8 mouse cellular contexts compared by ENCODE assay signal in the genomic region with DNA sequence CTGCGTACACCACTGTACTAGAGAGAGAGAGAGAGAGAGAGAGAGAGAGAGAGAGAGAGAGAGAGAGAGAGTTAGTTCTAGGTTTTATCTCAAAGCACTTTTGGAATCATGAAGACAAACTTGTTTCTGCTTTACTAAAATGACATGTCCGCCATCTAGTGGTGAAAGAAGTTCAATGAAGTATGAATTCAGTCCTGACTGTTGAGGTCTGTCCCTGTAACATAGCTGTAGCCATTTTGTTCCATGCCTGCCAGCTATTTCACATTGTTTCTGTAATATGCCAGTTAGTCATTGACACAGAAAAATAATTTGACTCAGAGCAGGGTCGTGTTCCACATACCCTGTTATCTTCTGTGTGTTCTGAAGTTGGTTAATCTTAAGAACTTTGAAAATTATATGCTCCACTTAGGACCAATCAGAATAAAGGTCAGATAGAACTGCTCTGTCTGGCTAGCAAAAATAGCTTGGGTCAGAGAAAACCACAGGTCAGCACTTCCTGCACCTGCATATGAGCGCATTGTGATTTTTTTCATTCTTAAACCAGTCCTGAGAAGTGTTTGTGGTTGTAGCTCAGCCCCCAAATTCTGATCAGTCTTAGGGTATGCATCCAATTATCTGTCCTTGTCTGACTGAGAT. TPM values are rescaled to one million over a fixed set of nuclear protein-coding genes. Genes with fewer than 3 reads are reported as not detected.
DNase-seq lines count a peak whose midpoint lies in the region; ATAC-seq and TF ChIP-seq lines count a peak whose summit lies in the region.

No protein-coding gene starts in this region.

- peak; percentile 69 to 94 for DNase-seq in frontal cortex, adult 2 months (ENCODE audit: extremely low spot score in 1 of 2, low spot score in 1 of 2)
- DNase-seq in frontal cortex, postnatal 14 days (ENCODE audit: low spot score in 2 of 2), result no peak
- DNase-seq in T-cell, adult 2 months (ENCODE audit: low spot score), result peak; percentile 77
- DNase-seq in embryonic facial prominence, embryonic 10.5 days (ENCODE audit: low spot score), result no peak
- DNase-seq in heart, postnatal 0 days (ENCODE audit: low spot score), result peak; percentile 96
- DNase-seq in kidney, postnatal 4 days, result peak; percentile 10 to 19
- peak; percentile 94 for DNase-seq in lung, postnatal 36 days
- DNase-seq in spleen, postnatal 4 days (ENCODE audit: low spot score in 2 of 2), result peak; percentile 36 to 57

- H3K4me3 ChIP-seq in embryonic facial prominence, embryonic 10.5 days, result peak overlapping the region; percentile 62; the same call in 1 of the 2 replicates
- H3K4me3 ChIP-seq in heart, postnatal 0 days (ENCODE audit: low read depth, low read length), result peak overlapping the region; percentile 69; the same call in 1 of the 2 replicates

- no peak overlapping the region for H3K9ac ChIP-seq in heart, postnatal 0 days (replicated peaks; ENCODE audit: low read depth, low read length)

- no peaks in the 10 kb centered on the region for H3K27me3 ChIP-seq in embryonic facial prominence, embryonic 10.5 days (replicated peaks; ENCODE audit: low read depth, poor library complexity, severe bottlenecking)
- H3K27me3 ChIP-seq in heart, postnatal 0 days (ENCODE audit: control insufficient read depth, insufficient read depth, low read length), result no peaks in the 10 kb centered on the region

- H3K27ac ChIP-seq in embryonic facial prominence, embryonic 10.5 days (replicated peaks), result no peak overlapping the region
- peak overlapping the region; percentile 86 for H3K27ac ChIP-seq in heart, postnatal 0 days (ENCODE audit: low read depth)

- no peaks in the 10 kb centered on the region for H3K36me3 ChIP-seq in embryonic facial prominence, embryonic 10.5 days (replicated peaks)
- no peaks in the 10 kb centered on the region for H3K36me3 ChIP-seq in heart, postnatal 0 days (replicated peaks; ENCODE audit: control insufficient read depth, insufficient read depth, low read length)

- peak; percentile 50 for ATAC-seq in heart, postnatal 0 days (ENCODE audit: insufficient read depth, low read depth)

- H3K4me2 ChIP-seq in heart, postnatal 0 days (ENCODE audit: low read depth, low read length), result peak overlapping the region; percentile 92; the same call in 1 of the 2 replicates

- no peaks in the 10 kb centered on the region for H3K9me3 ChIP-seq in embryonic facial prominence, embryonic 10.5 days
- no peaks in the 10 kb centered on the region for H3K9me3 ChIP-seq in heart, postnatal 0 days (replicated peaks; ENCODE audit: control insufficient read depth, low read length)

- WGBS in embryonic facial prominence, embryonic 10.5 days, result 22% methylated on average over 4 of the region's 4 CpGs
- 11% methylated on average over 4 of the region's 4 CpGs for WGBS in heart, postnatal 0 days

- peak; percentile 90 for TF ChIP-seq CTCF in heart, postnatal 0 days (IDR thresholded peaks at IDR 0.05; ENCODE audit: low read depth)

- peaks cover 28% of the 10 kb centered on the region for H3K4me1 ChIP-seq in embryonic facial prominence, embryonic 10.5 days
- H3K4me1 ChIP-seq in heart, postnatal 0 days (ENCODE audit: control insufficient read depth, insufficient read depth), result peaks cover 13% of the 10 kb centered on the region

- TF ChIP-seq EP300 in heart, postnatal 0 days (IDR thresholded peaks at IDR 0.05; ENCODE audit: low read depth), result no peak

RNA-seq across cellular contexts. Expression of a gene that starts 0.8 kb away (rescaled TPM):
- polyA plus RNA-seq in frontal cortex, adult 2 months (2012; rRNA removed), result 2.8 and 3.4 TPM in 2 replicates
- polyA plus RNA-seq in embryonic facial prominence, embryonic 10.5 days (2016; fragmentation: Nextera tagmentation; extraction: Ambion mirVana), result 2.8 and 3.0 TPM in 2 replicates
- 6.8 and 7.0 TPM in 2 replicates for total RNA-seq in heart, postnatal 0 days (2014; rRNA removed; ENCODE audit: low replicate concordance)
- polyA plus RNA-seq in heart, postnatal 0 days (2015; fragmentation: Nextera tagmentation; extraction: Ambion mirVana), result 4.4 and 4.5 TPM in 2 replicates

RNA-seq across cellular contexts. Expression of a gene that starts 32.2 kb away (rescaled TPM):
- polyA plus RNA-seq in frontal cortex, adult 2 months (2012; rRNA removed), result 10.0 and 12.3 TPM in 2 replicates
- 14.6 and 14.9 TPM in 2 replicates for polyA plus RNA-seq in embryonic facial prominence, embryonic 10.5 days (2016; fragmentation: Nextera tagmentation; extraction: Ambion mirVana)
- total RNA-seq in heart, postnatal 0 days (2014; rRNA removed; ENCODE audit: low replicate concordance), result 1.8 and 4.7 TPM in 2 replicates
- 6.2 and 7.4 TPM in 2 replicates for polyA plus RNA-seq in heart, postnatal 0 days (2015; fragmentation: Nextera tagmentation; extraction: Ambion mirVana)

RNA-seq across cellular contexts. Expression of a gene that starts 45.8 kb away (rescaled TPM):
- polyA plus RNA-seq in frontal cortex, adult 2 months (2012; rRNA removed), result 2.9 and 3.5 TPM in 2 replicates
- 8.6 and 9.5 TPM in 2 replicates for polyA plus RNA-seq in embryonic facial prominence, embryonic 10.5 days (2016; fragmentation: Nextera tagmentation; extraction: Ambion mirVana)
- total RNA-seq in heart, postnatal 0 days (2014; rRNA removed; ENCODE audit: low replicate concordance), result 0.70 and 0.92 TPM in 2 replicates
- 4.0 and 4.4 TPM in 2 replicates for polyA plus RNA-seq in heart, postnatal 0 days (2015; fragmentation: Nextera tagmentation; extraction: Ambion mirVana)

Comparison
In these comparisons a context has a peak if more than half of its experiments do, and no peak if none do; other contexts are left out.
1. DNase-seq: peak in frontal cortex, adult 2 months (2 of 2), T-cell, adult 2 months (single experiment), heart, postnatal 0 days (single experiment), kidney, postnatal 4 days (2 of 2), lung, postnatal 36 days (single experiment) and spleen, postnatal 4 days (2 of 2); none in frontal cortex, postnatal 14 days (0 of 2) and embryonic facial prominence, embryonic 10.5 days (single experiment).